Mouse (Mus musculus): Measurements from ENCODE around the gene Ralgapa1.
"Not testable (repeated sequence)": the region's sequence is repeated elsewhere in the genome, so short reads cannot be mapped to it uniquely, and the experiment has no call there.

The Ralgapa1 gene

DNA sequence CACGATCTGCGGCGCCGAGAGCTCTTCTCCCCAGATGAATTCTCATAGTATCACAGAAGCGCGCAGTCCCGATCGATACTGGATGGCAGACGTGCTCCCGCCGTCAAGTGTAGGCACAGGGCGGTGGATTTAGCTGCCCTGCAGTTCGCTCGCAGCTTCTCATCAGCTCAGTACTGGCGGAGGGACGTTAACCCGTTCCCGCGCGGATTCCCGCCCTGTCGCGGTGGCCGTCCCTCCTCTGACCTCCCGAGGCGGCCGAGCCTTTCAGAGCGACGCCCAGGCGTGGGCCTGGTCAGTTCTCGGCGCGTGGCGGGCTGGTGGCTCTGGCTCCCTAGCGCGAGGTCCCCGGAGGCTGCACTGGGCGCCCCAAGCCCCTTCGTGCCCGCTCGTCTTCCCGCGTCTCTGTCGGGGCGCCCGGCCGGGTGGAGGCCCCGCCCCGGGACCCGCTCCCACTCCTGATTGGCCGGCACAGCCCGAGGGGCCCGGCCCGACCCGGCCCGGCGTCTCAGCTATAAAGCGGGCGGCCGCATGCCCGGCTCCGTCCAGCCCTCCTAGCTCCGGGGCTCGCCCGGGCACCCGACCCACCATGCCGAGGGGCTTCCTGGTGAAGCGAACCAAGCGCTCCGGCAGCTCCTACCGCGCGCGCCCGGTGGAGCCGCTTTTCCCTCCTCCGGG is 221.9 kb downstream of the Ralgapa1 start, which contains the start of gene Insm2:
Insm2 (plus strand) TSS at position 541 of the 675 bp plus-strand sequence.
- DNase-seq (ENCODE audit: low spot score): no peak

DNA sequence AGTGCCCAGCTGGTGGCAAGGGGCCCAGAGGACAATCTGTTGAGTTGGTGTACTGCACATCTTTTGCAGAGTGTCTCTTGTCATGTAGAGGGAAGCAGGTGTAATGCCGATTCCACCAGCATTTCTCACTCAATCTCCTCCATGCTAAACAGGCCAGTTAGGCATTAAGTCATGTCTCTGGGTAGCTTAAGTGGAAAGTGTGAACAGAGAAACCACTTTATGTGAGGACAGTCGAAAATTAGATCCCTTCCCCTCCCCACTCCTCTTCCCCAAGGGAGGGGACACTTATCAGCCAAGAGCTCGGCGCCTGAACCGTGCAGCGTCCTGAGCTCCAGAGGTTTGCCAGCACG is 222.5 kb downstream of the Ralgapa1 start:
- no peak for DNase-seq (ENCODE audit: low spot score)

DNA sequence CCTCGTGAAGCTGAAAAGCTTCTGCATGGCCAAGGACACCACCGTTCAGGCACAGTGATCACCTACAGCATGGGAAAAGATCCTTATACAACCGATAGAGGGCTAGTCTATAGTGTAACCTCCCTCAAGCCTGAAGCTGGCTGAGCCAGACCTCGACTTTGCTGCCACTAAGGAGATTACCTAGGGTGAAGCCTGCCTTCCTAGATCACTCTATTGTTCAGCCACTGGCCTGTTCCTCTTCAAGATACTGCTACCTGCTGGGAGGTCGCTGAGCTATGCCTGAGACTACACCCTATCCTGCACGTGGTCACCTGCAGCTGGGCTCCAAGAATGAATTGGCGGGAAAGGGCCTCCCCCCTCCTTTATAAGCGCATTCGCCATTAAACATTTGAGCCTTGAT is 234.0 kb downstream of the Ralgapa1 start:
- DNase-seq (ENCODE audit: low spot score): not testable (repeated sequence)

DNA sequence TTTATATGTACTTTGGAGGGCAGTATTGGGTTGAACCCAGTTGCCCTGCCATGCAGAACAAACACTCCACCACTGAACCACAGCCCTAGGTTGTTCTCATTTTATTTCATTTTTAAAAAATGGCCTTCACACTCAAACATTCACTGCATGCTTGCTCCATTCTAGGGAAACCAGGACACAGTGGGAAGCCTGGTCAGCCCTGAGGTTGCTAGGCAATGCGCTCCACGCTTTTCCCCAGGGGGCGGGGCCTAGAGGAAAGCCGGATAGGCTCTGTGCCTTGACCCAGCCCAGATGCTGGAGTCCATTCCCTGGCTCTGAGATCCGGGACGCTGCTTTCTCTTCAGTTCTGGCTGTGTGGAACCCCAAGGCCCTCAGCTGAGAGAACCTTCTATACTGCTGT is 247.2 kb downstream of the Ralgapa1 start:
- no peak for DNase-seq (ENCODE audit: low spot score)

DNA sequence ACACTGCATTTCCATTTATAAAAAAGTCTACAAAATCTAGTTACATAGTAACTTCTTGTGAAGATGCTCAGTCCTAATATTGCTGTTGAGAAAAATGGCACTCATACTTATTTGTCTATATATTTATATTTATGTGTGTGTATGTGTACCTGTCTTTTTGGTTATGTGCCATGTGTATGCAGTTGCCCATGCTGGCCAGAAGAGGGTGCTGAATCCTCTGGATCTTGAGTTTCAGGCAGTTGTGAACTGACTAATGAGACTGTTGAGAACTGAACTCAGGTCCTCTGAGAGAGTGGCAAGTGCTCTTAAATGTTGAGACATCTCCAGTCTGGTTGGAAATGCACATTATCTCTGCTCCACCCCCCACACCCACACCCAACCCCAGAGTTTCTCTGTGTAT is 247.9 kb downstream of the Ralgapa1 start:
- DNase-seq (ENCODE audit: low spot score): no peak

DNA sequence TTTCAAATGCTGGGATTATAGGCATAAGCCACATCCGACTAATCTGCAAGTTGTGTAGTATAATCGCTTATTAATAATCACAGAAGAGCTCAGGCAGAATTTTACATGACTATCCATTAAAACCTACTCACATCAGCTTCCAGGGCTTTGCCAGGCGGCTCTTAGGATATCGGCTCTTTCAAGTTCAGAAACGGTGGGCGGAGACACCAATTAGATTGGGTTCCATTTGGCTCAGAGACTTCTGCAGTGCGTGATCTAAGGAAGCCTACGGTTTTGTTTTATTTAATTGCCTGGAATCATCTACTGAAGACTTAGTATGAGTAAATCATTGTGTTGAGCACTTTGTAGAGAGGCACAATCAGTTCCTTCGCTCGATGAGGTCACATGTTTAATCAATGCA is 249.3 kb downstream of the Ralgapa1 start:
- DNase-seq (ENCODE audit: low spot score): no peak

DNA sequence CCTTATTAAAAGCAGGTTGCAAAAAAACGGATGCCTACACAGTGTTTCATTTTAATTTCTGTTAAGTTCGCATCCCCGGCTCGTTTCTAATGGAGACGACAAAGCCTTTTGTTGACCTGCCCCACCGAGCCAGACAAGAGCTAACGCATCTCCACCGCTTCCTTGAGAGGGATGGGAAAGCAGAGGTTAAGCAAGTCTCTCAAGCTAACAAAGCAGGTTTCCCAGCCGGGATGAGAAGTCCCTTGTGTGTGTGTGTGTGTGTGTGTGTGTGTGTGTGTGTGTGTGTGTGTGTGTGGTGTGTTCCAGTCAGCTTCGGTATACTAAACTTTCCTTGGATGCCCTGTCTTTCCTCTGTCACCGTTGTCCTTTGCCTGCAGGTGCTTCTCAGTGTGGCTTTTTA is 249.8 kb downstream of the Ralgapa1 start:
- DNase-seq (ENCODE audit: low spot score): no peak

DNA sequence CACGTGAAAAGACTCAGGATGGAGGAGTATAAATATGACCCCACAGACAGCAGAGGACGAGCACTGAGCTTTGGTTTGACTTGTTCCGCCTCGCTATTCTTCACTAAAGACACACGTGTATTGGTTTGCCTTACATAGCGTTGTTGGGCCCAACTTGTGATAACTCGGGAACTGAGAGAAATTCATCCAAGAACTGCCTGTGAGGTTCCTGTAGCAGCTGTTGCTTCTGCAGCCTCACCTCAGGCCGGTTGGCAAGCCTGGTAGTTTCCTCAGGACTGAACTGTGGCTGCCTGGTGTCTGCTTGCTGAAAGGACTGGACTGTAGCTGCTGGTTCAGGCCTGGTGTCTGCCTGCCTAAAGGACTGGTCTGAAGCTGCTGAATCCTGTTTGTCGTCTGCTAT is 250.3 kb downstream of the Ralgapa1 start:
- DNase-seq (ENCODE audit: low spot score): no peak

DNA sequence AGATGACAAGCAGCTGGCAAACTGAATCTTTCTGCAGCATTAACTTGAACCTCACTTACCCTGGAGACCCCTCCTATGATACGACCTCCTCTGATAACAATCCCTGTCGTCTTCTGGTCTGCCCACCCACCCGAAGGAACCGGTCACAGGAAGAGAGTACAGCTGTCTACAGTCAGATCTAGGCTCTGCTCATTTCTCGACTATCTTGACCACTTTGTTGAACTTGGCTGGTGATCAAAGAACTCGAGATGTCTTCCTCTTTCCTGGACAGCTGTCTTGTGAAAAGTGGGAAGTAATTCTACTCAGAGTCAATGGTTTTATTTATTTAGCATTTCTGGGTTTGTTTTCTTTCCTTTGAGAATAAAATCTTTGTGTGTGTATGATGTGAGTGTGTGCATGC is 251.3 kb downstream of the Ralgapa1 start:
- no peak for DNase-seq (ENCODE audit: low spot score)

DNA sequence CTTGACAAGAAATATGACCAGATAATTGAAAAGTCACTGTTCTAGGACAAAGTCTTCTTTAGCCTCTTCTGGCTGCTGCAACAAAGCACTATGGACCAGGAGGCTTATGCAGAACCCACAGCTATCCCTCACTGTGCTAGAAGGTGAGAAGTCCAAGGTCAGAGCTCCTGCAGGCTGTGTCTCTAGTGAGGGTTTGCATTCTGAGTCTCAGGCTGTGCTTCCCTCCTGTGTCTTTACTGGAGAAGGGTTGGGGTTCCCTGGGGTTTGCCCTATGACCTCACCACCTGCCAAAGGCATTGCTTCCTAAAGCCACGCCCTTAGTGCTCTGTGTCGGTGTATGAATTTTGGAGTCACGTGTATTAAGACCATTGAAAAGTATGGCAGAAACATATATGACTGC is 252.5 kb downstream of the Ralgapa1 start:
- DNase-seq (ENCODE audit: low spot score): no peak

DNA sequence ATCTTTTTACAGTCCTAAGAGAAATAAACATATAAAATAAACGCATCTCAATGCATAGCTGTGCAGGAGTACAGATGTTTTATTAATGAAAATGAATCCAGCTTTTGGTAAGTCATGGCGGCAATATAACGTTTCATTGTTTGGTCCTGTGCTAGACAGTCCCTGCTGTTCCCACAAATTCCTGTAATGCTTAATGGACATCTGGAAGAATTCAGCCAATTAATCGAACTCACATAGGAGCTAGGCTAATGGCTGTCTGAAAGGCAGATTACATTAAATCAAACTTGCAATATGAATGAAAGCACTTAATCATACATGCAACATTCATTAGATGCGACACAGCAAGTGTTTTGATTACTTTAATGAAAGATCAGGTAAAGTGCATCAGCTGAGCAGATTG is 254.1 kb downstream of the Ralgapa1 start:
- no peak for DNase-seq (ENCODE audit: low spot score)

DNA sequence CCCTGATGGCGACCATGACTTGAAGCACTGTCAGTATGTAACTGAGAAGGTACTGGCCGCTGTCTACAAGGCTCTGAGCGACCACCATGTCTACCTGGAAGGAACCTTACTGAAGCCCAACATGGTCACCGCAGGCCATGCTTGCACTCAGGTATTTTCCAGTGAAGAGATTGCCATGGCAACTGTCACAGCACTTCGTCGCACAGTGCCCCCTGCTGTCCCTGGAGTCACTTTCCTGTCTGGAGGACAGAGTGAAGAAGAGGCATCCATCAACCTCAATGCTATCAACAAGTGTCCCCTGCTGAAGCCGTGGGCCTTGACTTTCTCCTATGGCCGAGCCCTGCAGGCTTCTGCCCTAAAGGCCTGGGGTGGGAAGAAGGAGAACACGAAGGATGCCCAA is 255.1 kb downstream of the Ralgapa1 start:
- no peak for DNase-seq (ENCODE audit: low spot score)

DNA sequence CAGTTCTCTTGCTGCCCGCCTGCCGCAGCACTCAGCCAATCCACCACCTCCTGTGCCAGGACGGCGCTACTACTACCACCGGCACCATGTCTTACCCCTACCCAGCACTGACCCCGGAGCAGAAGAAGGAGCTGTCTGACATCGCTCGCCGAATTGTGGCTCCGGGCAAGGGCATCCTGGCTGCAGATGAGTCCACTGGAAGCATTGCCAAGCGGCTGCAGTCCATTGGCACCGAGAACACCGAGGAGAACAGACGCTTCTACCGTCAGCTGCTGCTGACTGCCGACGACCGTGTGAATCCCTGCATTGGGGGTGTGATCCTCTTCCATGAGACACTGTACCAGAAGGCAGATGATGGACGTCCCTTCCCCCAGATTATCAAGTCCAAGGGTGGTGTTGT is 255.8 kb downstream of the Ralgapa1 start, which contains the start of gene Aldoart2:
Aldoart2 (plus strand) TSS at position 34 of the 400 bp plus-strand sequence.
- DNase-seq (ENCODE audit: low spot score): no peak

DNA sequence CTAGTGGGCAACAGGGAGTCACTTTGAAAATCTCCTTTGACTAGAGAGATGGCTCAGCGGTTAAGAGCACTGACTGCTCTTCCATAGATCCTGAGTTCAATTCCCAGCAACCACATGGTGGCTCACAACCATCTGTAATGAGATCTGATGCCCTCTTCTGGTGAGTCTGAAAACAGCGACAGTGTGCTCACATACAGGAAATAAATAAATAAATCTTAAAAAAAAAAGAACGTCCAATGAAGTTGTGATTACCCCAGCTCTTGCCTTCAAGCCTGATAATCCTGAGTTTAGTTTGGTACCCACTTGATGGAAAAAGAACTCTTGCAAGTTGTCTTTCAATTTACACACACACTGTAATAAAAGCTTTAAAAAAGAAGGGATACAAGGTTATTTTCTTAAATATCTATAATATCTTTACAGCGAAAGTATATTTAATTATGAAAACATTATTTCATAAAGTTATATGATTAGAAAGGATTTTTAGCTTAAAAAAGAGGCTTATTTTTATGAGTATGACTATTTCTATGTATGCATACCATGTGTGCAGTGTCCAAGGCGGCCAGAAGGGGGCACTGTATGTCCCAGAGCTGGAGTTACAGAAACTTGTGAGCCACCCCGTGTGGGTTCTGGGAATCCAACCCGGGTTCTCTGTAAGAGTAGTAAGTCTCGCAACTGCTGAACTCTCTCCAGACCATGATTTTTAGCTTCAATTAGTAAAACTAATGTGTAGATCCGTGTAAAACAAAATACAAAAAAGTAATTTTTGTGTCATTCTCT is 256.6 kb downstream of the Ralgapa1 start:
- DNase-seq (ENCODE audit: low spot score): no peak

DNA sequence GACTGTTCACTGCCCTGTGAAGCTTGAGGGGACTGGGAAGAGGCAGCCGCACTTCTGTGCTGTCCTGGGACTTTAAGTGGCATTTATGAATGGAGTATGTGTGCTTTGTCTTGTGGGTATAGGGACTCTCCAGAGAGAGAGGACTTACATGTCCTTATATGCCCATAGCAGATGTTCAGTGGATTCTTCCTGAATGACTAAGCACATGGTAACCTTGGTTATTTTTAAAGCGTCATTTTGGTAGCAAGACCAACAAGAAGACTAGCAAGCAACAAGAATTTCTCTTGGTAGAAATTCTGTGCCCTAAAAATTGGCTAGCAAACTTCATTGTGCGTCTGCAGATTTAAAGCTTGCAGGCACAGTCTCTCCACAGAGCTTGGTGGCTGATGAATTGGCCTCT is 257.2 kb downstream of the Ralgapa1 start:
- DNase-seq (ENCODE audit: low spot score): no peak

DNA sequence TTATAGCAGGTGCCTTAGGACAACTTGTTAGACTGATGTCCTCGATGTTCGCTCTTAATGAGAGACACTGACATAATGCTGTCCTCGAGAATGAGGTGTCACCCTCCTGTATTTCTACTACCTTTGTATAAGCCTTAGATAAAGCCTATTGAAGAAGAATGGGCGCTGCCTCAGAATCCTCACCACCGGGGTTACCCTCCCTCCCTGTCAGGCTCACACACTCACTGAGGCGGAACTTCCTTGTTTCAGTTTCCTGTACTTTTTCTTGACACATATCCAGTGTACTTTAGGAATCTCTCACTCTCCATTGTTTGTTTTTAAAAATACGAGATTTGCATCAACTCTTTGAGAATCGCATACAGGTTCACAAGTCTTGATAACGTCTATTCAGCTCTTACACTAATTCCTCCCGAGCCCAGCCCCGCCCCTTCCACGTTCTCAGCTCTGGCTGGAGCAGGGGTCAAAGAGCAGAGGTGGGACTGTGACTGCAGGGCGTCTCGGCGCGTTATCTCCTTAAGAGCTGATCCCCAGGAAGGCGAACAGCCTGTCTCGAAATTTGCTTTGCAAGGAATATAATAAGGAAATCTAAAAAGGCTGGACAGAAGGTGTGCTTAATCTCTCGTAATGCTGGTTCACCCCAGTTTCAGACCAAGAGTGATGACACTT is 260.8 kb downstream of the Ralgapa1 start:
- DNase-seq (ENCODE audit: low spot score): no peak

DNA sequence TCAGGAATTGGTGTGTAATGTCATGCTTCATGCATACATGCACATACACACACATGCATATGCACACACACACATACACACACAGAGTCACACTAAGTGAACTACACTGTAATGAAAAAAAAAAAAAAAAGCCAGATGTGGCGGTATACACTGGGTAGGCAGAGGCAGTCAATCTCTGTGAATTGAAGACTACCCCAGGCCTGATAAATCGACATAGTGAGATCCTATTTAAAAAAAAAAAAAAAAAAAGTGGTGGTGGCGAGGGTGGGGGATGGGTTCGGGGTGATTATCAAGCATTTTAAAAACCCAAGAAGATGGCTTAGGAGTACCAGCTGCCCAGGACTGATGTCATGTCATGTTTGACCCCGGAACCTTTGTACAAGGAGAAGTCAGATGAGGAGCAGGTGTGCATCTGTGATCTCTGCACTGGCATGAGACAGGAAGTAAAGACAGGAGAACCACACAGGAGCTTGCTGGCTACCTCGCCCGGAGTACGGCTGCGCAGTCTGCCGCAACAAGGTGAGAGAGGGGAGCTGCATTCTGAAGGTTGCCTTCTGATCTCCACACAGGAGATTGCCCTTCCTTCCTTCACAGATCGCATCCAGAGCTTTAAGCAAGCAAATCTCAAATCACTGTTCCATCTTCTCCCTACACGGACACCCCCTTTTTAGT is 261.6 kb downstream of the Ralgapa1 start:
- no peak for DNase-seq (ENCODE audit: low spot score)

DNA sequence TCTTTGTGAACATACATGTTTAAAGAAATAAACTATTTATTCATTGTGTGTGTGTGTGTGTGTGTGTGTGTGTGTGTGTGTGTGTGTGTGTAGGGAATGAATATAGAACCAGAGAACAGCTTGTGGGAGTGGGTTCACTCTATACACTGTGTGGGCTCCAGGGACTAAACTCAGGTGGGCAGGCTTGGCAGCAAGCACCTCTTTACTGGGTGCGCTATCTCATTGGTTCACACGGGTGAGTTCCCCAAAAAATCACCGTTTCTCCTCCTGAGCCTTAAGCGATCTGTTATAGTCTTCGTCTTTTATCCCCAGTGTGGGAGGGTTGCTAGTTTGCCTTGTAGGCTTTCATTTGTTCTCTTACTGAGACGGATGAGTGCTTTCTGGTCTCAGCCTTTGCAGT is 263.1 kb downstream of the Ralgapa1 start:
- DNase-seq (ENCODE audit: low spot score): no peak

DNA sequence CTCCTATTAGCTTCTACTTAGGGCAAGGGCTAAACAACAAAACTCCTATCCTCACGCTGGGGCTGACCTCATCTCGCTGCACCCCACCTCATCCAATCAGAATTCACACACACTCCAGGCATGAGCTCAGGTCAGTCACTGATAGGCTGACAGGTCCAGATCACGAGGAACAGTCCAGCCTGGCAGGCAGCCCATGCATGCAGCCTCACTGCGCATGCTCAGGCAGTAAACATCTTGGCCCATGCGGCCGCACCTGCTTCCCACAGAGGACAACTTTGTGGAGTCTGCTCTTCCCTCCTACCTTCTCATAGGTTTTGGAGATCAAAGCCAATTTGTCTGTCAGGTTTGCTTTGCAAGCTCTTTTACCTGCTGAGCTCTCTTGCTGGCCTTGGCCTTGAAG is 266.1 kb downstream of the Ralgapa1 start:
- not testable (repeated sequence) for DNase-seq (ENCODE audit: low spot score)

All from spleen, adult 12 weeks (tissue).